Mouse (Mus musculus): Measurements from ENCODE around the gene F11r. TPM values are rescaled to one million over a fixed set of nuclear protein-coding genes. Genes with fewer than 3 reads are reported as not detected.

The F11r gene
- total RNA-seq (2021): 10 to 100 TPM; 29.7 to 45.8 TPM
- polyA plus RNA-seq (2012; rRNA removed): 23.5 and 25.1 TPM in 2 replicates
- long read RNA-seq, partial matches to known transcripts: 0 of 7 reads
- long read RNA-seq, other reads (novel, unspliced or antisense): 5 of 7 reads

- peak; percentile 94 for DNase-seq
Observed at GRCm38 (mm10) chr1:171437264-171438013, at the start of gene F11r. TSS of gene F11r (plus strand) at chr1:171437535.

- DNase-seq: peak; percentile 34
Observed at GRCm38 (mm10) chr1:171388376-171389102, 48.8 kb upstream of the F11r start, which contains the start of gene Arhgap30. TSS of gene Arhgap30 (plus strand) at chr1:171388954.

- peak; percentile 27 for DNase-seq
Observed at GRCm38 (mm10) chr1:171390101-171390500, 47.2 kb upstream of the F11r start.

- no peak for DNase-seq
Observed at GRCm38 (mm10) chr1:171401821-171402220, 35.5 kb upstream of the F11r start.

- DNase-seq: no peak
Observed at GRCm38 (mm10) chr1:171402991-171403390, 34.3 kb upstream of the F11r start.

GRCm38 (mm10) chr1:171407263-171407662, 30.1 kb upstream of the F11r start:
- no peak for DNase-seq

GRCm38 (mm10) chr1:171410231-171410630, 27.1 kb upstream of the F11r start:
- DNase-seq: no peak

- peak; percentile 96 for DNase-seq
Observed at GRCm38 (mm10) chr1:171410947-171411484, 26.3 kb upstream of the F11r start, which contains the start of gene Usf1. TSS of gene Usf1 (plus strand) at chr1:171411313.

- DNase-seq: no peak
Observed at GRCm38 (mm10) chr1:171411492-171411941, 25.8 kb upstream of the F11r start.

- DNase-seq: peak; percentile 56
Observed at GRCm38 (mm10) chr1:171412001-171412441, 25.3 kb upstream of the F11r start.

- DNase-seq: peak; percentile 35
Observed at GRCm38 (mm10) chr1:171412446-171412845, 24.9 kb upstream of the F11r start.

GRCm38 (mm10) chr1:171413608-171414007, 23.7 kb upstream of the F11r start:
- DNase-seq: no peak

- DNase-seq: no peak
Observed at GRCm38 (mm10) chr1:171418660-171419059, 18.7 kb upstream of the F11r start, which contains the start of gene Tstd1. TSS of gene Tstd1 (plus strand) at chr1:171418872.

- no peak for DNase-seq
Observed at GRCm38 (mm10) chr1:171419291-171419882, 17.9 kb upstream of the F11r start.

GRCm38 (mm10) chr1:171419905-171420304, 17.4 kb upstream of the F11r start:
- no peak for DNase-seq

GRCm38 (mm10) chr1:171422504-171423095, 14.7 kb upstream of the F11r start:
- DNase-seq: no peak

- DNase-seq: no peak
Observed at GRCm38 (mm10) chr1:171424638-171425037, 12.7 kb upstream of the F11r start.

- DNase-seq: peak; percentile 87
Observed at GRCm38 (mm10) chr1:171425126-171425525, 12.2 kb upstream of the F11r start.

GRCm38 (mm10) chr1:171432158-171432557, 5.2 kb upstream of the F11r start:
- no peak for DNase-seq

- DNase-seq: no peak
Observed at GRCm38 (mm10) chr1:171435288-171435814, 2.0 kb upstream of the F11r start.

GRCm38 (mm10) chr1:171435974-171436373, 1.4 kb upstream of the F11r start:
- DNase-seq: no peak

All from adrenal gland, adult 2 months (tissue).